Mouse (Mus musculus) lung, adult 2 months (tissue): ENCODE results near the gene Ceacam10.

Experiments
- CTCF ChIP-seq: fragments of 200-500 bp; IDR thresholded peaks from 2 replicates; pipeline ENCODE4 v1.5.1; 2011; ENCODE audit warnings: mild to moderate bottlenecking, low read length, control low read depth; ENCODE audit not compliant: insufficient read depth
- POLR2A ChIP-seq: fragments of 200-500 bp; IDR thresholded peaks from 2 replicates; pipeline ENCODE4 v1.6.1; 2011; ENCODE audit warnings: low read depth, mild to moderate bottlenecking, control low read depth, low read length, borderline replicate concordance; ENCODE audit errors: extremely low read depth

DNA sequence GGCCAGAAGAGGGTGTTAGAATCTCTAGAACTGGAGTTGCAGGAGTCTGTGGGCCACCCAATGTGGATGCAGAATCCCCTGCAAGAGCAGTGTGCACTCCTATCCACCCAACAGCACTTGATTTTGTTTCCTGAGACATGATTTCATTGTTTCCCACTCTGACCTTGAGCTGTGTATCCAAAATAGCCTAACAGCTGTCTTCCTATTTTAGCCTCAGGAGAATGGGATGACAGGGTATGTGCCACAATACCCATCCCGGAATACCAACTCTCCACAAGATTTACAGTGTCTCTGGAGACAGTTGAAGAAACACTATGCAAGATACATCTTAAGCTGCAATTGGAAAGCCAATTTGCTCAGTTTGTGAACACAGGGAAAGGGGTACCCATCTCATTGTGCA lies 20.9 kb downstream of the Ceacam10 start:
- no peak for TF ChIP-seq POLR2A
- TF ChIP-seq CTCF: no peak
